Mouse (Mus musculus) olfactory bulb, adult 2 months (tissue): Measurements from ENCODE around the gene Cbln3.

Experiments used
- CTCF ChIP-seq: fragments of 200-500 bp; IDR thresholded peaks from 2 replicates; pipeline ENCODE4 v1.5.1; 2012; ENCODE audit warnings: low read depth, mild to moderate bottlenecking, low read length, moderate library complexity; ENCODE audit not compliant: insufficient read depth
- POLR2A ChIP-seq: fragments of 200-500 bp; IDR thresholded peaks from 2 replicates; pipeline ENCODE4 v1.6.1; 2012; ENCODE audit warnings: mild to moderate bottlenecking, low read depth, low read length, moderate library complexity; ENCODE audit not compliant: insufficient read depth

DNA sequence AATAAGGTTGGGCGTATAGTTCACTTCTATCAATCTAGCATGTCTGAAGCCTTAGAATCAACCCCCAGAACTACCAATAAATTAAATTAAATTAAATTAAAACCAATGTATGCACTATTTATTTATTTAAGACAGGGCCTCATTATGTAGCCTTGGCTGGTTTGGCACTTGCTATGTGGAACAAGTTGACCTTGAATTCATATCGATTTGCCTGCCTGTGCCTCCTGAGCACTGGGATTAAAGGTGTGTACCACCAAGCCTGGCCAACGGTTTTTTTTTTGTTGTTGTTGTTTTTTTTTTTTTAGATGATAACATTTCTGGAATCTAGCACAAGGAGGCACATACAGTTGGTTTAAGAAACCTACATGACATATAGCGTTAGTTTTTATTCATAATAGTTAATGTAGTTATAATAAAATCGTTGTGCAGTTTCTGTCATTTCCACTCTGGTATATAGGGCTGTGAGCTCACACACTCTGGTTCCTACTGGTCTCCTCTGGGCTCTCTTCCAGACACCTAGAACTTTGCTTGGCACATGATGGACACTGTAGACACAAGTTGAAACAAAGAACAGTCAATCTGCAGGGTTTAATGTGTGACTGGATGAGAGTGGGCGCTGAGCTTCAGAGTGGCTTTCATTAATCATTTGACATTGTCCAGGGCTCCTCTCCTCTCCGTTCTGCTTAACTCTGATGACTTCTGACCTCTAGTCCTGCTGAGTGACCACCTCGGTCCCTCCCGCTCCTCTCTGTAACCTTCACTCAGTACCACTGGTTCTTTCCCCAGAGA lies 38.5 kb downstream of the Cbln3 start:
- TF ChIP-seq CTCF (no peak), POLR2A (no peak)
